16 mouse cellular contexts compared by ENCODE assay signal in the genomic region with DNA sequence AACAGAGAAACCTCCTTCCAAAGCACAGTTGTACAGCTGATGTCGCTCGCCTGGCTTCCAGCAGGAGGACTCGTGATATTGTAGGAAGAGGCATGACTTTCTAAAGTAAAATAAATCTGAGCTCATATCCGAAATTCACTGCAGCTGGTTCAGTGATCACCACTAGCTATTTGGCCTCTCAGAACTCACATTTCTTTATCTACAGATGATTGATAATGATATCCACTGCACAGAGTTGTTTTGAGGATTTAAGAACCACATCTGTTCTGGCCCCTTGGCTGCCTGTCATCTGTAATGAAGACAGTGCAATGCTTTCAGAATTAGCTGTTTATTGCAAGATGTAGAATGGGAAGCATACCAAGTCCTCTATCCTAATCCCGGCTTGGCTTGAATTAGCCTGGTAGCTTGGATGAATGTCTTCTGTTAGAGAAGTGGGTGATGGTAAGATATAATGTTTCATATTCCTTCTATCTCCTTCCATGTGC. TPM values are rescaled to one million over a fixed set of nuclear protein-coding genes. Genes with fewer than 3 reads are reported as not detected.
DNase-seq lines count a peak whose midpoint lies in the region; ATAC-seq lines count a peak whose summit lies in the region.
"Had no signal": no experiment of that assay in that cellular context is flagged by ENCODE, and none has a peak within 500 bp of the region (broad histone marks: within the 10 kb centered on the region; RNA-seq: fewer than 3 reads in every experiment).

No protein-coding gene starts in this region.

- intact Hi-C loops in gastrocnemius, postnatal 14 days (cut with DNase I; ENCODE audit: low total_unique reads) = no loop called here

- 65% methylated on average over 5 of the region's 5 CpGs for WGBS in liver, embryonic 12.5 days (ENCODE audit: insufficient replicate concordance)
- WGBS in forebrain, embryonic 14.5 days = 89% methylated on average over 5 of the region's 5 CpGs

- no peak overlapping the region for H3K4me3 ChIP-seq in liver, embryonic 12.5 days
- H3K4me3 ChIP-seq in forebrain, embryonic 14.5 days (ENCODE audit: low read depth, low read length) = no peak overlapping the region
- H3K4me3 ChIP-seq: hindbrain, embryonic 13.5 days; kidney, embryonic 15.5 days; limb, embryonic 13.5 days had no signal

- H3K27me3 ChIP-seq in liver, embryonic 12.5 days (replicated peaks) = no peaks in the 10 kb centered on the region
- H3K27me3 ChIP-seq in forebrain, embryonic 14.5 days (replicated peaks; ENCODE audit: control insufficient read depth, insufficient read depth, low read length) = no peaks in the 10 kb centered on the region
- H3K27me3 ChIP-seq: hindbrain, embryonic 13.5 days; kidney, embryonic 15.5 days; limb, embryonic 13.5 days had no signal

- DNase-seq in gastrocnemius, postnatal 14 days = peak; percentile 12
- no peak for DNase-seq in gastrocnemius, postnatal 25 days
- peak; percentile 6 for DNase-seq in liver
- DNase-seq in frontal cortex, postnatal 36 days (ENCODE audit: low spot score in 2 of 2) = peak; percentile 35 to 73
- DNase-seq in right cerebral cortex, postnatal 14 days = peak; percentile 36
- DNase-seq in cerebellum, adult 9-10 months = no peak
- no peak for DNase-seq in forebrain, embryonic 14.5 days (ENCODE audit: low spot score)
- DNase-seq: retina, postnatal 1 day had no signal

- no peaks in the 10 kb centered on the region for H3K36me3 ChIP-seq in liver, embryonic 12.5 days
- H3K36me3 ChIP-seq in forebrain, embryonic 14.5 days (ENCODE audit: control insufficient read depth, insufficient read depth, low read length) = no peaks in the 10 kb centered on the region
- H3K36me3 ChIP-seq: hindbrain, embryonic 13.5 days; kidney, embryonic 15.5 days; limb, embryonic 13.5 days had no signal

- no peak for ATAC-seq in liver, embryonic 12.5 days
- ATAC-seq in forebrain, embryonic 14.5 days = no peak

- H3K4me1 ChIP-seq in liver, embryonic 12.5 days = no peaks in the 10 kb centered on the region
- H3K4me1 ChIP-seq in forebrain, embryonic 14.5 days (ENCODE audit: control insufficient read depth, insufficient read depth, low read length) = no peaks in the 10 kb centered on the region
- H3K4me1 ChIP-seq: hindbrain, embryonic 13.5 days; kidney, embryonic 15.5 days; limb, embryonic 13.5 days had no signal

- H3K9me3 ChIP-seq in liver, embryonic 12.5 days (replicated peaks) = no peaks in the 10 kb centered on the region
- H3K9me3 ChIP-seq in forebrain, embryonic 14.5 days (replicated peaks; ENCODE audit: control insufficient read depth, low read length) = no peaks in the 10 kb centered on the region
- H3K9me3 ChIP-seq: hindbrain, embryonic 13.5 days; kidney, embryonic 15.5 days; limb, embryonic 13.5 days had no signal

- no peak overlapping the region for H3K27ac ChIP-seq in liver, embryonic 12.5 days
- H3K27ac ChIP-seq in forebrain, embryonic 14.5 days (ENCODE audit: low read depth, low read length) = no peak overlapping the region
- H3K27ac ChIP-seq: hindbrain, embryonic 13.5 days; kidney, embryonic 15.5 days; limb, embryonic 13.5 days had no signal

- H3K9ac ChIP-seq in liver, embryonic 12.5 days = no peak overlapping the region
- H3K9ac ChIP-seq in forebrain, embryonic 14.5 days (ENCODE audit: low read length) = no peak overlapping the region
- H3K9ac ChIP-seq: hindbrain, embryonic 13.5 days; kidney, embryonic 15.5 days; limb, embryonic 13.5 days had no signal

- no peak overlapping the region for H3K4me2 ChIP-seq in liver, embryonic 12.5 days
- no peak overlapping the region for H3K4me2 ChIP-seq in forebrain, embryonic 14.5 days (ENCODE audit: low read length)
- H3K4me2 ChIP-seq: hindbrain, embryonic 13.5 days; kidney, embryonic 15.5 days; limb, embryonic 13.5 days had no signal

RNA-seq across cellular contexts. Expression of gene Ccdc190, which starts 45.3 kb away (rescaled TPM):
- not detected for total RNA-seq in gastrocnemius, postnatal 14 days (2021)
- not detected for total RNA-seq in gastrocnemius, postnatal 25 days (2021)
- polyA plus RNA-seq in liver, embryonic 12.5 days (2016; fragmentation: Nextera tagmentation; extraction: Ambion mirVana) = not detected in 2 replicates
- 2.3 and 3.8 TPM in 2 replicates for polyA plus RNA-seq in forebrain, embryonic 14.5 days (2014; fragmentation: Nextera tagmentation; extraction: Ambion mirVana)
- total RNA-seq: common myeloid progenitor, adult 5-6 weeks; granulocyte monocyte progenitor cell, adult 5-6 weeks; megakaryocyte-erythroid progenitor cell, adult 5-6 weeks; MEL had no signal
- polyA plus RNA-seq: kidney, embryonic 15.5 days had no signal

Comparison
In these comparisons a context has a peak if more than half of its experiments do, and no peak if none do; other contexts are left out.
1. DNase-seq: peak in gastrocnemius, postnatal 14 days (single experiment), liver (single experiment), frontal cortex, postnatal 36 days (2 of 2) and right cerebral cortex, postnatal 14 days (single experiment); none in gastrocnemius, postnatal 25 days (single experiment), cerebellum, adult 9-10 months (single experiment) and forebrain, embryonic 14.5 days (single experiment).